Mouse (Mus musculus): ENCODE measurements around the gene Olfr251.
"Not testable (repeated sequence)": the region's sequence is repeated elsewhere in the genome, so short reads cannot be mapped to it uniquely, and the experiment has no call there.

Olfr251 gene

DNA sequence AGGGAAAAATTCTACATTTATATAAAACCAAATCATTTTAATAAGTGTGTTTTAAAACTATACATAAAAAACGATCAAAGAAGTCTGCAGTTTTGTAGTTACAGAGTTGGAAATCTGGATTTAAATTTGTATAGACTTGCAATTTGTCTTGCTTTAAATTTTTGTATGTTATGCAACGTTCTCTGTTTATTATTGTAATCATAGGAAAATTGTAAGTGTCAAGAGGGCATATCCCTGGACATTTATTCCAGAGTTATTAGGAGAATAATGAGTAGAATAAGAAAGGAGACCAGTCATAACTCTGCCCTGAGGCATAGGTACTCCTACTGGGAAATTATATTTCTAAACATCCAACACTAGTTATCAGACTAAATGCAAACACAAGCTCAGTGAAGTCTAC, at the start of gene Olfr251:
TSS of gene Olfr251 (plus strand) at position 301 of the 400 bp plus-strand sequence.
- DNase-seq, result no peak

DNA sequence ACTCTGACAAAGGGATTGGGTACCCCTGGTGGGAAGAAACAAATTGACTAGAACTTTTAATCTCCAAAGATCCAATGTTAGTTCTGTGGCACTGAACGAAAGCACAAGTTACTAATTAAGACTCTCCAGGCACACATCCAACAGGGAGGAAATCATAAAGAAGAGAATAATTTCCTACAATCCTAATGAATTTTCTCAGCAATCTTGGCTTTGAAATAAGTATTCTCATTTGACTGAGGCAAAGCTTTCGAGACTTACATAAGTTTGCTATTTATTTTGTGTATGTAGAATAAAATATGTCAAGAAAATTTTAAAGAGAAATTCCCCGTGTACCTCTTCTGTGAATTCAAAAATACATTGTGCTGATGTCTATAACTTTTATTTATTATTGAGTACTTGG, 48.1 kb upstream of the Olfr251 start, which contains the start of gene Olfr25:
TSS of gene Olfr25 (plus strand) at position 301 of the 400 bp plus-strand sequence.
- DNase-seq, result no peak

DNA sequence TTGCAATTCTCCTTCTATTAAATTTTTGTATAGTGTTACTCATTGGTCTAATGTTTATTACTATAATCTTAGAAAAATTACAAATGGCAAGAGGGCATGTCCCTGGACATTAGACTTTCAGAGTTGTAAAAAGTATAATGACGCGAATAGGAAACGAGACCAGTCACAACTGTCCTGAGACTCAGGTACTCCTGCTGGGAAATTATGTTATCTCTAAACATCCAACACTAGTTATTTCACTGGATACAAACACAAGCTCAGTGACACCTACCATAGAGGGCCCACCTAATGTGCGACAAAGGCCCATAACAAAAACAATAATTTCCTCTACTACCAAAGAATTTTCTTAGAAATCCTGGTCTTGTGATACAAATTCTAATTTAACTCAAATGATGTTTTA, 28.8 kb upstream of the Olfr251 start, which contains the start of gene Olfr898:
TSS of gene Olfr898 (plus strand) at position 301 of the 400 bp plus-strand sequence.
- DNase-seq, result no peak

- DNase-seq, result no peak
Observed at GRCm38 (mm10) chr9:38366596-38366995, 10.3 kb upstream of the Olfr251 start, which contains the start of gene Olfr250. Gene Olfr250, plus strand, starts transcription at chr9:38366896.

- no peak for DNase-seq
Observed at GRCm38 (mm10) chr9:38401398-38401797, 24.5 kb downstream of the Olfr251 start, which contains the start of gene Olfr147. Gene Olfr147, plus strand, starts transcription at chr9:38401698.

- not testable (repeated sequence) for DNase-seq
Observed at GRCm38 (mm10) chr9:38407502-38407901, 30.6 kb downstream of the Olfr251 start.

GRCm38 (mm10) chr9:38413502-38413901, 36.6 kb downstream of the Olfr251 start:
- DNase-seq, result not testable (repeated sequence)

- DNase-seq, result no peak
Observed at GRCm38 (mm10) chr9:38423801-38424200, 46.9 kb downstream of the Olfr251 start.

GRCm38 (mm10) chr9:38427026-38427425, 50.1 kb downstream of the Olfr251 start:
- DNase-seq, result no peak

DNA sequence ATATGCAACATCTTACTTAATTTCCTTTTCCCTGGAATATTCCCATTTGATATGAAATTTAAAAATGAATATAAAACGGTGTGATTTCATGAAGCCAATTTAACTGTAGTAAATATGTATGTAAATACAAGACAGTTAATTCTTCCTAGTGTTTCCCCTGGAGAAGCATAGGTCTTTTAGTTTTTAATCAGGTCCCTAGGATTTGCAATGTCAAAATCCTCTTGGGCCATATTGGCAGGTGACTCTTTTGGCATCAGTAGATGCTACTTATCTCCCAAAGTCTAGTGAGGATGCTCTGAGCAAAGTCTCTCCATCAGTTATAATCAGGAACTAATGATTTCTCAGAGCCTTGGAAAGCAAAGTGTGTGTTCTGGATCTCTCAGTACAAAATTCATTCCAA, 52.3 kb downstream of the Olfr251 start, which contains the start of gene Olfr901:
TSS of gene Olfr901 (plus strand) at position 301 of the 400 bp plus-strand sequence.
- no peak for DNase-seq

Data from lung, postnatal 4 days (tissue).